Mouse (Mus musculus): ENCODE data around the gene Abca7.

GRCm38 (mm10) chr10:80025889-80026288, 29.6 kb downstream of the Abca7 start:
- TF ChIP-seq CTCF (IDR thresholded peaks at IDR 0.05; ENCODE audit: low read depth), result no peak
- TF ChIP-seq EP300 (optimal IDR thresholded peaks at IDR 0.05), result no peak
